9 mouse cellular contexts compared by ENCODE assay signal in genomic region chr9:88404088-88404487, GRCm38 (mm10). TPM values are rescaled to one million over a fixed set of nuclear protein-coding genes. Genes with fewer than 3 reads are reported as not detected.
DNase-seq lines count a peak whose midpoint lies in the region; ATAC-seq lines count a peak whose summit lies in the region.
"Had no signal": no experiment of that assay in that cellular context is flagged by ENCODE, and none has a peak within 500 bp of the region (broad histone marks: within the 10 kb centered on the region; RNA-seq: fewer than 3 reads in every experiment).

No protein-coding gene starts in this region.

- no peak overlapping the region for H3K4me3 ChIP-seq in forebrain, embryonic 10.5 days
- H3K4me3 ChIP-seq: embryonic facial prominence, embryonic 12.5 days; megakaryocyte, embryonic 14.5 days had no signal

- WGBS in forebrain, embryonic 10.5 days: 86% methylated on average over 10 of the region's 10 CpGs

- H3K9me3 ChIP-seq in forebrain, embryonic 10.5 days: no peaks in the 10 kb centered on the region
- H3K9me3 ChIP-seq: embryonic facial prominence, embryonic 12.5 days; megakaryocyte, embryonic 14.5 days had no signal

- no peaks in the 10 kb centered on the region for H3K4me1 ChIP-seq in forebrain, embryonic 10.5 days
- H3K4me1 ChIP-seq: embryonic facial prominence, embryonic 12.5 days had no signal

- peak; percentile 21 for DNase-seq in left cerebral cortex, postnatal 4 days
- DNase-seq in left cerebral cortex, adult 18-20 months (ENCODE audit: low spot score in 2 of 2): no peak
- DNase-seq in embryo, embryonic 10.5 days (ENCODE audit: low spot score): peak; percentile 4
- DNase-seq in heart, postnatal 25 days (ENCODE audit: low spot score): peak; percentile 14
- DNase-seq in yolk sac, embryonic 10.5 days (ENCODE audit: low spot score): peak; percentile 6
- no peak for DNase-seq in forebrain, embryonic 10.5 days (ENCODE audit: extremely low spot score, low spot score)

- ATAC-seq in megakaryocyte progenitor cell, adult 5-6 weeks (replicated peaks; ENCODE audit: poor library complexity): peak; percentile 100

- intact Hi-C loops in left cerebral cortex, postnatal 4 days (cut with DNase I): no loop called here
- intact Hi-C loops in heart, postnatal 25 days (cut with DNase I): loop anchor here (10.0 kb wide), 1 partner anchor 141 kb away; the partner anchor contains the start of gene Zfp949

- H3K27ac ChIP-seq in forebrain, embryonic 10.5 days: no peak overlapping the region
- H3K27ac ChIP-seq: embryonic facial prominence, embryonic 12.5 days had no signal

- H3K27me3 ChIP-seq in forebrain, embryonic 10.5 days (ENCODE audit: poor library complexity, severe bottlenecking): no peaks in the 10 kb centered on the region
- H3K27me3 ChIP-seq: embryonic facial prominence, embryonic 12.5 days; megakaryocyte, embryonic 14.5 days had no signal

- peaks cover 20% of the 10 kb centered on the region for H3K36me3 ChIP-seq in forebrain, embryonic 10.5 days (replicated peaks)

RNA-seq across cellular contexts. Expression of gene Snx14, which starts 34.7 kb away (rescaled TPM):
- total RNA-seq in left cerebral cortex, postnatal 4 days (2021): 10 to 100 TPM; 44.2 to 44.3 TPM
- 10 to 100 TPM; 54.3 to 55.8 TPM for total RNA-seq in left cerebral cortex, adult 18-20 months (2021)
- total RNA-seq in heart, postnatal 25 days (2021): 10 to 100 TPM; 24.5 to 25.6 TPM
- 31.8 and 36.1 TPM in 2 replicates for total RNA-seq in megakaryocyte progenitor cell, adult 5-6 weeks (2015)
- total RNA-seq in megakaryocyte progenitor cell, adult 5-6 weeks (2017): 17.1 and 21.6 TPM in 2 replicates
- polyA plus RNA-seq in forebrain, embryonic 10.5 days (2016; fragmentation: Nextera tagmentation; extraction: Ambion mirVana): 20.3 and 21.5 TPM in 2 replicates

RNA-seq across cellular contexts. Expression of gene Gm20537, which starts 52.3 kb away (rescaled TPM):
- total RNA-seq in left cerebral cortex, postnatal 4 days (2021): 1 to 10 TPM; 2.0 to 2.3 TPM
- total RNA-seq in left cerebral cortex, adult 18-20 months (2021): 1 to 10 TPM in 1 of 2 experiments, not detected in 1; 1.7 TPM
- total RNA-seq in heart, postnatal 25 days (2021): not detected
- not detected in 2 replicates for total RNA-seq in megakaryocyte progenitor cell, adult 5-6 weeks (2015)
- not detected in 2 replicates for total RNA-seq in megakaryocyte progenitor cell, adult 5-6 weeks (2017)
- 0.48 and 1.1 TPM in 2 replicates for polyA plus RNA-seq in forebrain, embryonic 10.5 days (2016; fragmentation: Nextera tagmentation; extraction: Ambion mirVana)

Comparison
In these comparisons a context has a peak if more than half of its experiments do, and no peak if none do; other contexts are left out.
1. DNase-seq: peak in left cerebral cortex, postnatal 4 days (single experiment), embryo, embryonic 10.5 days (single experiment), heart, postnatal 25 days (single experiment) and yolk sac, embryonic 10.5 days (single experiment); none in left cerebral cortex, adult 18-20 months (0 of 2) and forebrain, embryonic 10.5 days (single experiment).